Mouse (Mus musculus) heart, embryonic 10.5 days (tissue): Measurements from ENCODE around the gene Xpo6. TPM values are rescaled to one million over a fixed set of nuclear protein-coding genes. Genes with fewer than 3 reads are reported as not detected.

Experiments used
- DNase-seq: peaks from one replicate; pipeline ENCODE4 v3.0.0-alpha.2; 2017; ENCODE audit warnings: low spot score
- H3K27ac ChIP-seq: fragments of 300-500 bp; sonication (generic); 2 replicates; pipeline ENCODE4 v1.5.1; 2016; ENCODE audit warnings: mild to moderate bottlenecking
- H3K27me3 ChIP-seq: fragments of 300-500 bp; sonication (generic); 2 replicates; pipeline ENCODE4 v1.6.1; 2016; ENCODE audit warnings: mild to moderate bottlenecking; ENCODE audit not compliant: poor library complexity, insufficient read depth, severe bottlenecking
- H3K36me3 ChIP-seq: fragments of 300-500 bp; sonication (generic); 2 replicates; pipeline ENCODE4 v1.6.1; 2016; ENCODE audit warnings: mild to moderate bottlenecking, moderate library complexity
- H3K4me1 ChIP-seq: fragments of 300-500 bp; sonication (generic); 2 replicates; pipeline ENCODE4 v1.6.1; 2016; ENCODE audit warnings: mild to moderate bottlenecking
- H3K4me3 ChIP-seq: fragments of 300-500 bp; sonication (generic); 2 replicates; pipeline ENCODE4 v1.5.1; 2016; ENCODE audit warnings: mild to moderate bottlenecking, moderate library complexity
- H3K9me3 ChIP-seq: fragments of 300-500 bp; sonication (generic); 2 replicates; pipeline ENCODE4 v1.6.1; 2016; ENCODE audit warnings: mild to moderate bottlenecking, moderate library complexity
- WGBS: fragments of 180-500 bp; shearing (Covaris S2); methylation state at CpG from one replicate; pipeline ENCODE4 v1.1.7; 2016; 5-methylcytosine and 5-hydroxymethylcytosine counted together
- polyA plus RNA-seq: library from polyadenylated mRNA; unstranded; fragments of >200 nt; fragmentation: Nextera tagmentation; extraction: Ambion mirVana; gene quantifications from 2 replicates; pipeline ENCODE4 v1.2.1, GENCODE M21; 2016

Gene Xpo6
- polyA plus RNA-seq, 1 experiment from 2014 or later = 57.5 TPM

GRCm38 (mm10) chr7:126054574-126054973 is 145.7 kb downstream of the Xpo6 start:
- H3K36me3 ChIP-seq = no peaks in the 10 kb centered on the region
- H3K27ac ChIP-seq = 0 out of 2 replicates have a peak overlapping the region, but pooled peaks have one; percentile 3
- H3K4me1 ChIP-seq = peaks cover 65% of the 10 kb centered on the region
- no peak overlapping the region for H3K4me3 ChIP-seq
- H3K27me3 ChIP-seq = peaks cover 34% of the 10 kb centered on the region
- no peak for DNase-seq
- no peaks in the 10 kb centered on the region for H3K9me3 ChIP-seq
- WGBS = 64% methylated on average over 6 of the region's 6 CpGs

DNA sequence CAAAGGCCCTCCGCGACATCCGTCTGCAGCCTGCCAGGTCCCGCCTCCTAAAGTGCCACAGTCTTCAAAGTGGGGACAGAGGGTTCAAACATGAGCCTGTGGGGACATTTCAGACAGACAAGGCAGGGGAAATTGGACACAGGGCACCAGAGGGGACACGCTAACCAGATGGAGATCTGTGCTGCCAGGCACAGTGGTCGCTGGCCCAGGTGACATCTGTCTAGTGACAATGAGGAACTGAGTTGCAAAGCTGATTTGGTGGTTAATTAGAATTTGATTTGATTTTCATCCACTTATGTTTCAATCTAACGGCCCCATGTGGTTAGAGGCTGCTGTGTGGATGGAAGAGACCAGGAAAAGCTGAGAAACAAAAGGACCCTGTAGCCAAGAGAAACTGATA is 146.7 kb downstream of the Xpo6 start:
- Histone ChIP-seq H3K36me3 (no peaks in the 10 kb centered on the region), H3K9me3 (no peaks in the 10 kb centered on the region), H3K4me3 (no peak overlapping the region), H3K27me3 (peaks cover 38% of the 10 kb centered on the region), H3K27ac (no peak overlapping the region), H3K4me1 (peaks cover 56% of the 10 kb centered on the region)
- no peak for DNase-seq
- 86% methylated on average over 7 of the region's 7 CpGs for whole genome bisulfite sequencing

GRCm38 (mm10) chr7:126051910-126052309 is 148.4 kb downstream of the Xpo6 start:
- Histone ChIP-seq H3K27me3 (peaks cover 38% of the 10 kb centered on the region), H3K9me3 (no peaks in the 10 kb centered on the region), H3K27ac (peak overlapping the region; percentile 11; the same call in 1 of the 2 replicates), H3K4me1 (peaks cover 47% of the 10 kb centered on the region), H3K4me3 (no peak overlapping the region), H3K36me3 (no peaks in the 10 kb centered on the region)
- 45% methylated on average over 6 of the region's 6 CpGs for WGBS
- no peak for DNase-seq

Other genes starting within 250 kb of the Xpo6 start
- 3.1 and 7.2 TPM in 2 replicates for gene Gsg1l, start 118.1 kb downstream of the Xpo6 start, polyA plus RNA-seq
- 16.3 and 33.5 TPM in 2 replicates for gene Sbk1, start 72.1 kb upstream of the Xpo6 start, polyA plus RNA-seq
- gene Lat, start 169.1 kb upstream of the Xpo6 start, polyA plus RNA-seq = 4.3 and 6.3 TPM in 2 replicates
- gene Spns1, start 176.9 kb upstream of the Xpo6 start, polyA plus RNA-seq = 58.2 and 58.9 TPM in 2 replicates
- gene Nfatc2ip, start 196.2 kb upstream of the Xpo6 start, polyA plus RNA-seq = 1.5 and 1.6 TPM in 2 replicates
- gene Cd19, start 214.4 kb upstream of the Xpo6 start, polyA plus RNA-seq = not detected in 2 replicates
- 25.5 and 25.8 TPM in 2 replicates for gene Rabep2, start 228.3 kb upstream of the Xpo6 start, polyA plus RNA-seq